Mouse (Mus musculus): ENCODE results near the gene Erich3. TPM values are rescaled to one million over a fixed set of nuclear protein-coding genes. Genes with fewer than 3 reads are reported as not detected.

The Erich3 gene
- total and polyA plus RNA-seq, 3 experiments: 0.42 to 2.3 (median 1.9) TPM

GRCm38 (mm10) chr3:154778836-154779595 lies 115.4 kb downstream of the Erich3 start (continued):
- TF ChIP-seq ELF1 (IDR thresholded peaks at IDR 0.05; ENCODE audit: low read depth, low read length) (peak; percentile 24; the same call in 1 of the 2 replicates), BHLHE40 (IDR thresholded peaks at IDR 0.05; ENCODE audit: low read depth, low read length) (peak; percentile 71)

DNA sequence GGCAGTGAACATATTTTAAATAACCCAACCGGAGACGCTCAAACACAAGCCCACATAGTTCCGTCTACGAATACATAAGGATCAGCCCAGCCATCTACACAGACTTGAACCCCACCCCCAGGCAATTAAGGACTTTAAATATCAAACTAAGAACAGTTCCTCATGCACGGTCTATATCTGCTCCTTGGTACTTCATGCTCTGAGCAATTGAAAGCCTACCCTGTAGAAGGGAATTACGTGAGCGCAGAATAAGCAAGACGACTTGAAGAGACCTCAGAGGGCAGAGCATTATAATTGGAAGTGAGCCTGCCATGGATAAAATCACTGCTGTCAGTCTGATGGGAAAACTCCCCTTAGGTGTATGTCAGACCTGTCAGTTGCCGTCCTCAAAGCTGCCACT lies 122.7 kb downstream of the Erich3 start:
- in situ Hi-C loops (cut with MboI; ENCODE audit: low pct_ligation_motif_present, low pct_unique_long_range_greater_than_20kb, low sequenced_read_pairs): no loop called here
- Histone ChIP-seq H3K4me3 (replicated peaks in 1 of 3; ENCODE audit: low read depth in 2 of 3, low read length in 2 of 3, poor library complexity in 1 of 3) (no peak overlapping the region), H3K4me2 (ENCODE audit: insufficient read depth, low read depth, poor library complexity, severe bottlenecking) (no peak overlapping the region), H3K36me3 (replicated peaks in 1 of 2; ENCODE audit: control insufficient read depth in 1 of 2, insufficient read depth in 1 of 2, low read length in 1 of 2) (no peaks in the 10 kb centered on the region), H3K27ac (ENCODE audit: insufficient read depth, low read depth) (no peak overlapping the region), H3K79me2 (replicated peaks; ENCODE audit: control insufficient read depth, extremely low read depth, insufficient read depth, poor library complexity, severe bottlenecking) (no peaks in the 10 kb centered on the region), H3K4me1 (ENCODE audit: control insufficient read depth in 1 of 2, insufficient read depth in 2 of 2) (peaks cover 3 to 16% of the 10 kb centered on the region in 2 experiments; a peak in 3 of 4 replicates), H3K27me3 (replicated peaks) (peaks cover 9% of the 10 kb centered on the region), H3K9me3 (replicated peaks; ENCODE audit: low read length) (peaks cover 3% of the 10 kb centered on the region), H3K9ac (ENCODE audit: insufficient read depth, low read depth) (no peak overlapping the region)
- dilution Hi-C loops (cut with MboI; ENCODE audit: extremely low pct_ligation_motif_present, extremely low pct_unique_long_range_greater_than_20kb, low sequenced_read_pairs): no loop called here
- TF ChIP-seq KAT2A (IDR thresholded peaks at IDR 0.05; ENCODE audit: insufficient replicate concordance, low read length) (no peak), ETS1 (conservative IDR thresholded peaks at IDR 0.05; ENCODE audit: low read depth, low read length) (no peak), POLR2A (IDR thresholded peaks at IDR 0.05; ENCODE audit: low read depth, low read length) (no peak), TBP (conservative IDR thresholded peaks at IDR 0.05; ENCODE audit: low read depth, low read length) (no peak), ZC3H11A (IDR thresholded peaks at IDR 0.05; ENCODE audit: low read depth, low read length) (no peak), MAX (IDR thresholded peaks at IDR 0.05; ENCODE audit: low read length) (no peak), NRF1 (IDR thresholded peaks at IDR 0.05; ENCODE audit: low read depth, low read length) (no peak)
- DNase-seq (ENCODE audit: extremely low read depth): no peak

GRCm38 (mm10) chr3:154787611-154788010 lies 124.0 kb downstream of the Erich3 start:
- Histone ChIP-seq H3K36me3 (replicated peaks in 1 of 2; ENCODE audit: control insufficient read depth in 1 of 2, insufficient read depth in 1 of 2, low read length in 1 of 2) (no peaks in the 10 kb centered on the region), H3K9me3 (replicated peaks; ENCODE audit: low read length) (peaks cover 3% of the 10 kb centered on the region), H3K4me1 (ENCODE audit: control insufficient read depth in 1 of 2, insufficient read depth in 2 of 2) (peaks cover 3 to 16% of the 10 kb centered on the region in 2 experiments; a peak in 3 of 4 replicates), H3K4me2 (ENCODE audit: insufficient read depth, low read depth, poor library complexity, severe bottlenecking) (no peak overlapping the region), H3K27ac (ENCODE audit: insufficient read depth, low read depth) (peak overlapping the region; percentile 8; the same call in 1 of the 2 replicates), H3K79me2 (replicated peaks; ENCODE audit: control insufficient read depth, extremely low read depth, insufficient read depth, poor library complexity, severe bottlenecking) (no peaks in the 10 kb centered on the region), H3K9ac (ENCODE audit: insufficient read depth, low read depth) (no peak overlapping the region), H3K4me3 (replicated peaks in 1 of 3; ENCODE audit: low read depth in 2 of 3, low read length in 2 of 3, poor library complexity in 1 of 3) (no peak overlapping the region), H3K27me3 (replicated peaks) (peaks cover 2% of the 10 kb centered on the region)
- dilution Hi-C loops (cut with MboI; ENCODE audit: extremely low pct_ligation_motif_present, extremely low pct_unique_long_range_greater_than_20kb, low sequenced_read_pairs) (no loop called here), in situ Hi-C loops (cut with MboI; ENCODE audit: low pct_ligation_motif_present, low pct_unique_long_range_greater_than_20kb, low sequenced_read_pairs) (no loop called here)
- DNase-seq (ENCODE audit: extremely low read depth): no peak
- TF ChIP-seq ZNF384 (IDR thresholded peaks at IDR 0.05; ENCODE audit: low read depth, low read length) (no peak), PAX5 (IDR thresholded peaks at IDR 0.05; ENCODE audit: low read length) (peak; percentile 33; the same call in 1 of the 2 replicates)

Measured in CH12.LX (cell line).